Mouse (Mus musculus): ENCODE results near the gene Cradd. TPM values are rescaled to one million over a fixed set of nuclear protein-coding genes. Genes with fewer than 3 reads are reported as not detected.

Gene Cradd
- polyA plus RNA-seq, 1 experiment from 2014 or later = 12.0 TPM

DNA sequence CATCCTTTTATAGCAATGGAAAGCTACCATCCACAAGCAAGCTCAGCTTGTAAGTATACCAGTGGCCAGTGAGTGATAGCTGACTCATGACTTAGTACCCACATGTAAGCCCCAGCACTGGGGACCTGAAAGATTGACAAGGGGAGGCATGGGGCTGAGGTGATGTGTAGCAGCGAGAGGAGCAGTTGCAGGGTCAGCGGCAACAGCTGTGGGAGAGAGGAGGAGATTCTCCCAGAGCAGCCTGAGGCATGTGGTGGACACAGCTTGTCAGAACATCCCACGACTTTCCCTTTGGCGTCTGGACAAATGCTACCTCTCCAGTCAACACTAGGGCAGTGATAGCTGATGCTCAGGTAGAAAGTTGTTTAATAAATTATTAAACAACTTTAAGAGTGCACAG, 190.9 kb downstream of the Cradd start:
- no peak for ATAC-seq (ENCODE audit: low FRiP score, low TSS enrichment)
- Histone ChIP-seq H3K9me3 (ENCODE audit: control insufficient read depth, low read length) (no peaks in the 10 kb centered on the region), H3K4me1 (ENCODE audit: control insufficient read depth, insufficient read depth, low read length) (no peaks in the 10 kb centered on the region), H3K27me3 (ENCODE audit: control insufficient read depth, insufficient read depth, low read length) (no peaks in the 10 kb centered on the region), H3K36me3 (ENCODE audit: control insufficient read depth, insufficient read depth, low read length) (no peaks in the 10 kb centered on the region), H3K27ac (replicated peaks; ENCODE audit: low read depth, low read length) (no peak overlapping the region), H3K4me2 (ENCODE audit: low read length) (no peak overlapping the region), H3K4me3 (replicated peaks; ENCODE audit: low read depth, low read length) (no peak overlapping the region), H3K9ac (replicated peaks; ENCODE audit: low read length) (no peak overlapping the region)
- no peak for DNase-seq
- 82% methylated on average over 4 of the region's 4 CpGs for WGBS

Other genes starting within 250 kb of the Cradd start
- gene Socs2, start 93.0 kb upstream of the Cradd start, polyA plus RNA-seq (2014; fragmentation: Nextera tagmentation; extraction: Ambion mirVana) = 144 and 150 TPM in 2 replicates
- 251 and 289 TPM in 2 replicates for gene Mrpl42, start 177.8 kb upstream of the Cradd start, polyA plus RNA-seq (2014; fragmentation: Nextera tagmentation; extraction: Ambion mirVana)
- gene Ube2n, start 191.0 kb upstream of the Cradd start, polyA plus RNA-seq (2014; fragmentation: Nextera tagmentation; extraction: Ambion mirVana) = 341 and 383 TPM in 2 replicates
- gene Nudt4, start 240.0 kb upstream of the Cradd start, polyA plus RNA-seq (2014; fragmentation: Nextera tagmentation; extraction: Ambion mirVana) = 64.9 and 80.0 TPM in 2 replicates